Mouse (Mus musculus): ENCODE measurements at regions not wholly inside any gene's neighbourhood (a gene's known extent, or its start where the extent isn't known, plus 50 kb on each side); places are given as distances from the start of the nearest gene placed in this dataset.

GRCm38 (mm10) chr10:96460151-96460550, 156.7 kb upstream of the Btg1 start:
- Histone ChIP-seq H3K4me3 (ENCODE audit: low read depth, low read length) (no peak overlapping the region), H3K36me3 (ENCODE audit: control insufficient read depth, insufficient read depth, low read length) (no peaks in the 10 kb centered on the region), H3K27me3 (replicated peaks; ENCODE audit: control insufficient read depth, insufficient read depth, low read length) (no peaks in the 10 kb centered on the region), H3K4me1 (replicated peaks; ENCODE audit: control insufficient read depth, insufficient read depth, low read length) (no peaks in the 10 kb centered on the region; the same call in 1 of the 2 replicates), H3K9me3 (ENCODE audit: control insufficient read depth, low read length) (no peaks in the 10 kb centered on the region), H3K9ac (ENCODE audit: low read length) (no peak overlapping the region), H3K27ac (ENCODE audit: low read depth) (no peak overlapping the region), H3K4me2 (ENCODE audit: low read length) (no peak overlapping the region)
- ATAC-seq (replicated peaks; ENCODE audit: low FRiP score, low TSS enrichment, low read depth): no peak
- WGBS: 62% methylated on average over 9 of the region's 9 CpGs
- DNase-seq (ENCODE audit: low spot score): no peak

- Histone ChIP-seq H3K27me3 (replicated peaks; ENCODE audit: control insufficient read depth, insufficient read depth, low read length) (no peaks in the 10 kb centered on the region), H3K9ac (ENCODE audit: low read length) (no peak overlapping the region), H3K4me1 (replicated peaks; ENCODE audit: control insufficient read depth, insufficient read depth, low read length) (no peaks in the 10 kb centered on the region; the same call in 1 of the 2 replicates), H3K9me3 (ENCODE audit: control insufficient read depth, low read length) (no peaks in the 10 kb centered on the region), H3K4me3 (ENCODE audit: low read depth, low read length) (no peak overlapping the region), H3K36me3 (ENCODE audit: control insufficient read depth, insufficient read depth, low read length) (no peaks in the 10 kb centered on the region), H3K27ac (ENCODE audit: low read depth) (no peak overlapping the region), H3K4me2 (ENCODE audit: low read length) (no peak overlapping the region)
- no peak for ATAC-seq (replicated peaks; ENCODE audit: low FRiP score, low TSS enrichment, low read depth)
- 71% methylated on average over 10 of the region's 10 CpGs for WGBS
- DNase-seq (ENCODE audit: low spot score): no peak
Observed at GRCm38 (mm10) chr10:96460617-96461338, 156.0 kb upstream of the Btg1 start.

GRCm38 (mm10) chr10:96465967-96466366, 150.8 kb upstream of the Btg1 start:
- H3K4me2 ChIP-seq (ENCODE audit: low read length): no peak overlapping the region
- ATAC-seq (replicated peaks; ENCODE audit: low FRiP score, low TSS enrichment, low read depth) (no peak), DNase-seq (ENCODE audit: low spot score) (no peak)
- H3K27ac ChIP-seq (ENCODE audit: low read depth): no peak overlapping the region; the same call in 1 of the 2 replicates
- H3K36me3 ChIP-seq (ENCODE audit: control insufficient read depth, insufficient read depth, low read length): no peaks in the 10 kb centered on the region
- WGBS: 67% methylated on average over 6 of the region's 6 CpGs
- no peaks in the 10 kb centered on the region for H3K9me3 ChIP-seq (ENCODE audit: control insufficient read depth, low read length)
- no peak overlapping the region for H3K4me3 ChIP-seq (ENCODE audit: low read depth, low read length)
- no peaks in the 10 kb centered on the region for H3K4me1 ChIP-seq (replicated peaks; ENCODE audit: control insufficient read depth, insufficient read depth, low read length)
- no peaks in the 10 kb centered on the region for H3K27me3 ChIP-seq (replicated peaks; ENCODE audit: control insufficient read depth, insufficient read depth, low read length)
- H3K9ac ChIP-seq (ENCODE audit: low read length): no peak overlapping the region

- no peaks in the 10 kb centered on the region for H3K27me3 ChIP-seq (replicated peaks; ENCODE audit: control insufficient read depth, insufficient read depth, low read length)
- no peaks in the 10 kb centered on the region for H3K36me3 ChIP-seq (ENCODE audit: control insufficient read depth, insufficient read depth, low read length)
- H3K4me1 ChIP-seq (replicated peaks; ENCODE audit: control insufficient read depth, insufficient read depth, low read length): no peaks in the 10 kb centered on the region
- no peak for DNase-seq (ENCODE audit: low spot score)
- whole genome bisulfite sequencing: 88% methylated on average over 3 of the region's 3 CpGs
- no peak overlapping the region for H3K9ac ChIP-seq (ENCODE audit: low read length)
- no peak overlapping the region for H3K27ac ChIP-seq (ENCODE audit: low read depth)
- H3K9me3 ChIP-seq (ENCODE audit: control insufficient read depth, low read length): no peaks in the 10 kb centered on the region
- no peak overlapping the region for H3K4me2 ChIP-seq (ENCODE audit: low read length)
- H3K4me3 ChIP-seq (ENCODE audit: low read depth, low read length): no peak overlapping the region
- ATAC-seq (replicated peaks; ENCODE audit: low FRiP score, low TSS enrichment, low read depth): no peak
Observed at GRCm38 (mm10) chr10:96466845-96467244, 150.0 kb upstream of the Btg1 start.

- Histone ChIP-seq H3K9ac (ENCODE audit: low read length) (no peak overlapping the region), H3K4me2 (ENCODE audit: low read length) (no peak overlapping the region), H3K4me1 (replicated peaks; ENCODE audit: control insufficient read depth, insufficient read depth, low read length) (no peaks in the 10 kb centered on the region), H3K9me3 (ENCODE audit: control insufficient read depth, low read length) (no peaks in the 10 kb centered on the region), H3K27ac (ENCODE audit: low read depth) (no peak overlapping the region), H3K4me3 (ENCODE audit: low read depth, low read length) (no peak overlapping the region), H3K27me3 (replicated peaks; ENCODE audit: control insufficient read depth, insufficient read depth, low read length) (no peaks in the 10 kb centered on the region), H3K36me3 (ENCODE audit: control insufficient read depth, insufficient read depth, low read length) (no peaks in the 10 kb centered on the region)
- DNase-seq (ENCODE audit: low spot score): no peak
- ATAC-seq (replicated peaks; ENCODE audit: low FRiP score, low TSS enrichment, low read depth): no peak
- 23% methylated on average over 4 of the region's 4 CpGs for WGBS
Observed at GRCm38 (mm10) chr10:96467661-96468060, 149.1 kb upstream of the Btg1 start.

GRCm38 (mm10) chr10:96471523-96471922, 145.3 kb upstream of the Btg1 start:
- H3K4me1 ChIP-seq (replicated peaks; ENCODE audit: control insufficient read depth, insufficient read depth, low read length): no peaks in the 10 kb centered on the region
- DNase-seq (ENCODE audit: low spot score) (no peak), ATAC-seq (replicated peaks; ENCODE audit: low FRiP score, low TSS enrichment, low read depth) (no peak)
- no peaks in the 10 kb centered on the region for H3K9me3 ChIP-seq (ENCODE audit: control insufficient read depth, low read length)
- H3K4me3 ChIP-seq (ENCODE audit: low read depth, low read length): no peak overlapping the region
- H3K27ac ChIP-seq (ENCODE audit: low read depth): no peak overlapping the region
- no peaks in the 10 kb centered on the region for H3K36me3 ChIP-seq (ENCODE audit: control insufficient read depth, insufficient read depth, low read length)
- no peaks in the 10 kb centered on the region for H3K27me3 ChIP-seq (replicated peaks; ENCODE audit: control insufficient read depth, insufficient read depth, low read length)
- no peak overlapping the region for H3K4me2 ChIP-seq (ENCODE audit: low read length)
- no peak overlapping the region for H3K9ac ChIP-seq (ENCODE audit: low read length)

GRCm38 (mm10) chr10:96479350-96479749, 137.5 kb upstream of the Btg1 start:
- no peak overlapping the region for H3K27ac ChIP-seq (ENCODE audit: low read depth)
- H3K4me2 ChIP-seq (ENCODE audit: low read length): no peak overlapping the region

GRCm38 (mm10) chr10:96479786-96480185, 137.0 kb upstream of the Btg1 start:
- no peak for DNase-seq (ENCODE audit: low spot score)
- H3K4me3 ChIP-seq (ENCODE audit: low read depth, low read length): no peak overlapping the region
- H3K4me2 ChIP-seq (ENCODE audit: low read length): no peak overlapping the region
- H3K9me3 ChIP-seq (ENCODE audit: control insufficient read depth, low read length): no peaks in the 10 kb centered on the region
- H3K9ac ChIP-seq (ENCODE audit: low read length): no peak overlapping the region
- WGBS: 52% methylated on average over 8 of the region's 8 CpGs
- H3K27ac ChIP-seq (ENCODE audit: low read depth): no peak overlapping the region
- H3K27me3 ChIP-seq (replicated peaks; ENCODE audit: control insufficient read depth, insufficient read depth, low read length): no peaks in the 10 kb centered on the region
- no peak for ATAC-seq (replicated peaks; ENCODE audit: low FRiP score, low TSS enrichment, low read depth)
- no peaks in the 10 kb centered on the region for H3K36me3 ChIP-seq (ENCODE audit: control insufficient read depth, insufficient read depth, low read length)
- H3K4me1 ChIP-seq (replicated peaks; ENCODE audit: control insufficient read depth, insufficient read depth, low read length): no peaks in the 10 kb centered on the region

More at GRCm38 (mm10) chr10:96479350-96479749, 137.5 kb upstream of the Btg1 start:
- H3K4me3 ChIP-seq (ENCODE audit: low read depth, low read length): no peak overlapping the region
- no peaks in the 10 kb centered on the region for H3K4me1 ChIP-seq (replicated peaks; ENCODE audit: control insufficient read depth, insufficient read depth, low read length)
- H3K27me3 ChIP-seq (replicated peaks; ENCODE audit: control insufficient read depth, insufficient read depth, low read length): no peaks in the 10 kb centered on the region
- H3K9me3 ChIP-seq (ENCODE audit: control insufficient read depth, low read length): no peaks in the 10 kb centered on the region
- H3K36me3 ChIP-seq (ENCODE audit: control insufficient read depth, insufficient read depth, low read length): no peaks in the 10 kb centered on the region
- no peak overlapping the region for H3K9ac ChIP-seq (ENCODE audit: low read length)
- 66% methylated on average over 12 of the region's 12 CpGs for WGBS
- DNase-seq (ENCODE audit: low spot score) (no peak), ATAC-seq (replicated peaks; ENCODE audit: low FRiP score, low TSS enrichment, low read depth) (no peak)
